Mouse (Mus musculus) spleen, adult 2 months (tissue): Measurements from ENCODE around the gene Rxfp4. TPM values are rescaled to one million over a fixed set of nuclear protein-coding genes. Genes with fewer than 3 reads are reported as not detected.
A peak's percentile ranks its signal among the peaks of the same experiment; 100 is the strongest.

Experiments
- DNase-seq, 2 experiments: peaks; one replicate each; pipeline versions ENCODE4 v3.0.0 to v3.0.0-alpha.2; 2012 to 2021; ENCODE audit warnings: low spot score in 2 of 2, low read depth in 1 of 2
- H3K27ac ChIP-seq: fragments of 200-500 bp; 2 replicates; pipeline ENCODE4 v1.5.1; 2012; ENCODE audit warnings: low read length, inconsistent platforms; ENCODE audit not compliant: insufficient read depth
- H3K27me3 ChIP-seq: fragments of 200-500 bp; 2 replicates; pipeline ENCODE4 v1.6.1; 2012; ENCODE audit warnings: mild to moderate bottlenecking, moderate library complexity, low read length, inconsistent platforms; ENCODE audit not compliant: control insufficient read depth, insufficient read depth
- H3K36me3 ChIP-seq: fragments of 200-500 bp; 2 replicates; pipeline ENCODE4 v1.6.1; 2012; ENCODE audit warnings: mild to moderate bottlenecking, low read length, inconsistent platforms; ENCODE audit not compliant: control insufficient read depth, insufficient read depth
- H3K4me1 ChIP-seq: fragments of 200-500 bp; 2 replicates; pipeline ENCODE4 v1.6.1; 2011; ENCODE audit warnings: inconsistent platforms; ENCODE audit not compliant: control insufficient read depth, insufficient read depth, insufficient read length
- H3K4me3 ChIP-seq: fragments of 200-500 bp; 2 replicates; pipeline ENCODE4 v1.5.1; 2011; ENCODE audit warnings: mild to moderate bottlenecking, inconsistent platforms; ENCODE audit not compliant: insufficient read depth, insufficient read length; ENCODE audit errors: extremely low read depth
- CTCF ChIP-seq: fragments of 200-500 bp; IDR thresholded peaks from 2 replicates; pipeline ENCODE4 v1.5.1; 2011; ENCODE audit warnings: mild to moderate bottlenecking, inconsistent platforms; ENCODE audit not compliant: insufficient read depth, insufficient read length, insufficient replicate concordance; ENCODE audit errors: extremely low read depth
- POLR2A ChIP-seq: fragments of 200-500 bp; IDR thresholded peaks from 2 replicates; pipeline ENCODE4 v1.6.1; 2011; ENCODE audit warnings: low read depth, low read length, inconsistent platforms
- WGBS: fragments of 180-500 bp; shearing (Covaris S2); methylation state at CpG from one replicate; pipeline ENCODE4 v1.1.7; 2018; 5-methylcytosine and 5-hydroxymethylcytosine counted together
- polyA plus RNA-seq: library from polyadenylated mRNA; depleted of rRNA; stranded (reverse); fragments of >200 nt; gene quantifications from 2 replicates; pipeline ENCODE4 v1.2.3, GENCODE M21; 2012

Gene Rxfp4
- polyA plus RNA-seq, 1 experiment, result not detected

GRCm38 (mm10) chr3:88647076-88647475 lies 5.9 kb downstream of the Rxfp4 start:
- Histone ChIP-seq H3K27me3 (no peaks in the 10 kb centered on the region), H3K27ac (0 out of 2 replicates have a peak overlapping the region, but pooled peaks have one; percentile 23), H3K4me3 (no peak overlapping the region), H3K36me3 (peaks cover 48% of the 10 kb centered on the region), H3K4me1 (peaks cover 27% of the 10 kb centered on the region)
- TF ChIP-seq POLR2A (no peak), CTCF (no peak)
- DNase-seq, result no peak
- WGBS, result 74% methylated on average over 3 of the region's 3 CpGs

- H3K36me3 ChIP-seq, result peaks cover 50% of the 10 kb centered on the region
- no peak for DNase-seq
- H3K27me3 ChIP-seq, result no peaks in the 10 kb centered on the region
- H3K4me3 ChIP-seq, result no peak overlapping the region
- H3K27ac ChIP-seq, result no peak overlapping the region
- peaks cover 21% of the 10 kb centered on the region for H3K4me1 ChIP-seq
- WGBS, result 86% methylated on average over 6 of the region's 6 CpGs
- TF ChIP-seq CTCF, result no peak
- no peak for TF ChIP-seq POLR2A
These were observed 6.4 kb downstream of the Rxfp4 start for GRCm38 (mm10) chr3:88646426-88646995.

GRCm38 (mm10) chr3:88645937-88646336 lies 7.0 kb downstream of the Rxfp4 start:
- TF ChIP-seq CTCF (no peak), POLR2A (no peak)
- Histone ChIP-seq H3K36me3 (peaks cover 53% of the 10 kb centered on the region), H3K27ac (no peak overlapping the region), H3K27me3 (no peaks in the 10 kb centered on the region), H3K4me1 (peaks cover 17% of the 10 kb centered on the region), H3K4me3 (no peak overlapping the region)
- no peak for DNase-seq
- 92% methylated on average over 12 of the region's 12 CpGs for whole genome bisulfite sequencing

- H3K36me3 ChIP-seq, result peaks cover 69% of the 10 kb centered on the region
- no peak for DNase-seq
- no peak overlapping the region for H3K4me3 ChIP-seq
- peaks cover 4% of the 10 kb centered on the region for H3K4me1 ChIP-seq
- TF ChIP-seq CTCF, result no peak
- TF ChIP-seq POLR2A, result no peak
- H3K27ac ChIP-seq, result no peak overlapping the region
- 94% methylated on average over 5 of the region's 5 CpGs for WGBS
- H3K27me3 ChIP-seq, result no peaks in the 10 kb centered on the region
These were observed 9.9 kb downstream of the Rxfp4 start for GRCm38 (mm10) chr3:88643078-88643477.

- DNase-seq, result peak; percentile 65 to 71
- H3K27ac ChIP-seq, result no peak overlapping the region
- peaks cover 69% of the 10 kb centered on the region for H3K36me3 ChIP-seq
These were observed 12.3 kb downstream of the Rxfp4 start for GRCm38 (mm10) chr3:88640676-88641075.

DNA sequence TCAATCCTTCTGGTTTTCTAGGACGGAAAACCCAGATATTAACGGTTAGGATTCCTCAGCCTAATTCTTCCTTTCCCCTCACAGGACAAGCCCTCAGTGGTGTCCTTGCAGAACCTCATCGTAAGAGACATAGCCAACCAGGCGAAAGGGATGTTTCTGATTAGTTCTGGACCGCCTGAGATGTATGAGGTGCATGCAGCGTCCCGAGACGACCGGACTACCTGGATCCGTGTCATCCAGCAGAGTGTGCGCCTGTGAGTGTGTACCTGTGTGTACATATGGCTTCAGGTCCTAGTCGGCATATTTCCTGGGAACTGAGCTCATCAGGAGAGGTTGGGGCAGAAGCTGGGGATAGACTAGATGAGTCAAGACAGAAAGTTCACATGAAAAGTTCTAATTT lies 13.7 kb downstream of the Rxfp4 start:
- Histone ChIP-seq H3K4me1 (no peaks in the 10 kb centered on the region; the same call in 1 of the 2 replicates), H3K27me3 (no peaks in the 10 kb centered on the region), H3K36me3 (peaks cover 72% of the 10 kb centered on the region), H3K27ac (no peak overlapping the region), H3K4me3 (no peak overlapping the region)
- DNase-seq, result no peak
- TF ChIP-seq CTCF (no peak), POLR2A (no peak)
- 93% methylated on average over 12 of the region's 12 CpGs for WGBS

More at GRCm38 (mm10) chr3:88640676-88641075, 12.3 kb downstream of the Rxfp4 start:
- Histone ChIP-seq H3K27me3 (no peaks in the 10 kb centered on the region), H3K4me3 (no peak overlapping the region), H3K4me1 (no peaks in the 10 kb centered on the region; the same call in 1 of the 2 replicates)
- TF ChIP-seq POLR2A, result no peak
- peak; percentile 35; the same call in 1 of the 2 replicates for TF ChIP-seq CTCF
- 56% methylated on average over 1 of the region's 1 CpGs for WGBS

DNA sequence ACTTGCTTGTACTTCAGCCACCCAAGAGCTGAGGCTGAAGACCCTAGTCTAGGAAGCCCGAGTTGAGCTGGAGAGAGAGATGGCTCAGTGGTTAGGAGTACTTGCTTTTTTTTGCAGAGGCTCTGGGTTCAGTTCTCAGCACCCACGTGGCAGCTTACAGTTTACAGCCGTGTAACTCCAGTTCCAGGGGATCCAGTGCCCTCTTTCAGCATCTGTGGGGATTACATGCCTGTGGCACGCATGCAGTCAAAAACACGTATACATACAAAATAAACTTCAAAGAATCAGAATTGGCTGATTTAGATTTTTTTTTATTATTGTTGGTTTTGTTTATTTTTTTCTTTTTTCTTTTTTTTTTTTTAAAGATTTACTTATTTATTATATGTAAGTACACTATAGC lies 15.8 kb downstream of the Rxfp4 start:
- no peak for DNase-seq
- peaks cover 71% of the 10 kb centered on the region for H3K36me3 ChIP-seq
- H3K27me3 ChIP-seq, result no peaks in the 10 kb centered on the region
- no peak overlapping the region for H3K27ac ChIP-seq
- WGBS, result 97% methylated on average over 5 of the region's 5 CpGs
- no peak for TF ChIP-seq CTCF
- TF ChIP-seq POLR2A, result no peak
- no peaks in the 10 kb centered on the region for H3K4me1 ChIP-seq
- H3K4me3 ChIP-seq, result no peak overlapping the region
